Mouse (Mus musculus) hindlimb bud, embryonic 11.5 days (tissue): Measurements from ENCODE around the gene Carm1.
"Not testable (repeated sequence)": the region's sequence is repeated elsewhere in the genome, so short reads cannot be mapped to it uniquely, and the experiment has no call there.

Experiments
- DNase-seq: peaks from one replicate; pipeline ENCODE4 v3.0.0-alpha.2; 2012; ENCODE audit warnings: low read depth, low spot score; ENCODE audit errors: extremely low spot score

Carm1 gene

GRCm38 (mm10) chr9:21536501-21536900 is 10.2 kb upstream of the Carm1 start:
- no peak for DNase-seq

GRCm38 (mm10) chr9:21537009-21537408 is 9.7 kb upstream of the Carm1 start:
- DNase-seq, result no peak

GRCm38 (mm10) chr9:21539981-21540753 is 6.5 kb upstream of the Carm1 start:
- DNase-seq, result no peak

- DNase-seq, result not testable (repeated sequence)
Measured at GRCm38 (mm10) chr9:21542001-21542400, 4.7 kb upstream of the Carm1 start.

GRCm38 (mm10) chr9:21545351-21545915 is 1.3 kb upstream of the Carm1 start:
- no peak for DNase-seq

- peak; percentile 95 for DNase-seq
Measured at GRCm38 (mm10) chr9:21545916-21546788, 542 bp upstream of the Carm1 start.

GRCm38 (mm10) chr9:21547075-21547941 is 614 bp downstream of the Carm1 start:
- peak; percentile 3 for DNase-seq

- no peak for DNase-seq
Measured at GRCm38 (mm10) chr9:21551049-21551448, 4.4 kb downstream of the Carm1 start.

- no peak for DNase-seq
Measured at GRCm38 (mm10) chr9:21553607-21554273, 7.0 kb downstream of the Carm1 start.

GRCm38 (mm10) chr9:21555198-21555742 is 8.6 kb downstream of the Carm1 start:
- DNase-seq, result no peak

GRCm38 (mm10) chr9:21556996-21557395 is 10.3 kb downstream of the Carm1 start:
- no peak for DNase-seq

GRCm38 (mm10) chr9:21557556-21557955 is 10.9 kb downstream of the Carm1 start:
- no peak for DNase-seq

GRCm38 (mm10) chr9:21558366-21558765 is 11.7 kb downstream of the Carm1 start:
- no peak for DNase-seq

- DNase-seq, result no peak
Measured at GRCm38 (mm10) chr9:21559151-21559550, 12.5 kb downstream of the Carm1 start.

GRCm38 (mm10) chr9:21564420-21564819 is 17.7 kb downstream of the Carm1 start:
- no peak for DNase-seq

- DNase-seq, result no peak
Measured at GRCm38 (mm10) chr9:21565004-21565586, 18.4 kb downstream of the Carm1 start.

- no peak for DNase-seq
Measured at GRCm38 (mm10) chr9:21566538-21566937, 19.8 kb downstream of the Carm1 start.

GRCm38 (mm10) chr9:21567051-21567450 is 20.4 kb downstream of the Carm1 start:
- DNase-seq, result no peak

GRCm38 (mm10) chr9:21568657-21569255 is 22.1 kb downstream of the Carm1 start:
- DNase-seq, result no peak
